Mouse (Mus musculus) heart, postnatal 0 days (tissue): Measurements from ENCODE around the gene Smox. TPM values are rescaled to one million over a fixed set of nuclear protein-coding genes. Genes with fewer than 3 reads are reported as not detected.

Experiments
- ATAC-seq: fragments of 200-750 bp; cut with Nextera tagmentation; 2 replicates; pipeline ENCODE4 v1.8.0; 2017; ENCODE audit warnings: low read depth, moderate number of reproducible peaks, moderate library complexity; ENCODE audit not compliant: insufficient read depth
- DNase-seq: peaks from one replicate; pipeline ENCODE4 v3.0.0-alpha.2; 2016; ENCODE audit warnings: low spot score
- H3K27ac ChIP-seq: fragments of 300-500 bp; sonication (generic); 2 replicates; pipeline ENCODE4 v1.5.1; 2014; ENCODE audit warnings: low read depth, mild to moderate bottlenecking
- H3K27me3 ChIP-seq: fragments of 300-500 bp; sonication (generic); 2 replicates; pipeline ENCODE4 v1.6.1; 2014; ENCODE audit warnings: low read length, mixed read lengths; ENCODE audit not compliant: control insufficient read depth, insufficient read depth
- H3K36me3 ChIP-seq: fragments of 300-500 bp; sonication (generic); replicated peaks from 2 replicates; pipeline ENCODE4 v1.6.1; 2014; ENCODE audit warnings: low read length, mixed read lengths; ENCODE audit not compliant: control insufficient read depth, insufficient read depth
- H3K4me1 ChIP-seq: fragments of 300-500 bp; sonication (generic); 2 replicates; pipeline ENCODE4 v1.6.1; 2014; ENCODE audit warnings: antibody characterized with exemption; ENCODE audit not compliant: control insufficient read depth, insufficient read depth
- H3K4me2 ChIP-seq: fragments of 300-500 bp; sonication (generic); 2 replicates; pipeline ENCODE4 v1.6.1; 2014; ENCODE audit warnings: low read depth, mild to moderate bottlenecking, low read length, moderate library complexity
- H3K4me3 ChIP-seq: fragments of 300-500 bp; sonication (generic); 2 replicates; pipeline ENCODE4 v1.5.1; 2014; ENCODE audit warnings: low read depth, low read length
- H3K9ac ChIP-seq: fragments of 300-500 bp; sonication (generic); replicated peaks from 2 replicates; pipeline ENCODE4 v1.6.1; 2014; ENCODE audit warnings: low read depth, low read length, mixed read lengths
- H3K9me3 ChIP-seq: fragments of 300-500 bp; sonication (generic); replicated peaks from 2 replicates; pipeline ENCODE4 v1.6.1; 2016; ENCODE audit warnings: low read length; ENCODE audit not compliant: control insufficient read depth
- CTCF ChIP-seq: IDR thresholded peaks from 2 replicates; pipeline ENCODE4 v1.5.1; 2016; ENCODE audit warnings: antibody characterized with exemption, control low read depth, low read depth
- EP300 ChIP-seq: IDR thresholded peaks from 2 replicates; pipeline ENCODE4 v1.6.1; 2016; ENCODE audit warnings: antibody characterized with exemption, low read depth
- WGBS: fragments of 180-500 bp; shearing (Covaris S2); extraction: QIAGEN DNeasy Blood & Tissue Kit; methylation state at CpG from one replicate; pipeline ENCODE4 v1.1.7; 2014; 5-methylcytosine and 5-hydroxymethylcytosine counted together
- polyA plus RNA-seq: library from polyadenylated mRNA; unstranded; fragments of >200 nt; fragmentation: Nextera tagmentation; extraction: Ambion mirVana; gene quantifications from 2 replicates; pipeline ENCODE4 v1.2.1, GENCODE M21; 2015
- total RNA-seq: library from RNA; depleted of rRNA; stranded (reverse); fragments of >200 nt; gene quantifications from 2 replicates; pipeline ENCODE4 v1.2.3, GENCODE M21; 2014; ENCODE audit warnings: low replicate concordance; rRNA removed

The Smox gene
- total RNA-seq (30.2 and 31.4 TPM in 2 replicates), polyA plus RNA-seq (32.4 and 32.7 TPM in 2 replicates)

DNA sequence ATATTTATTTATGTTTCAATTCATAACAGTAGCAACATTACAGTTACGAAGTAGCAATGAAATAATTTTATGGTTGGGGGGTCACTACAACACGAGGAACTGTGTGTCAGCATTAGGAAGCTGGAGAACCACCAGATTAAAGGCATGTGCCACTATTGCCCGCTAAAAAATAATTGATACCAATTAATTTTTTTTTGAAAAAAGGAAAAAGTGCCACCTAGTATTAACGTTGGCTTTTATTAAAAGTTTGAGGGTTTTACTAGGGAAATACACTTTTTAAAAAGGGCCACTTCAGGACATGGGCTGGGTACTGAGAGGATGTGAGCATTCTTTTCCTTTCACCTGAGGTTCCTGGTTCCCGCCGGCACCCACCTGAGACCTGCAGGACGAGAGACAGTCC is at the start of gene Smox:
Gene Smox, plus strand, starts transcription at position 301 of the 400 bp plus-strand sequence.
- Histone ChIP-seq H3K9ac (peak within 1 kb of the TSS; percentile 85), H3K9me3 (no peaks in the 10 kb centered on the region), H3K27ac (peak within 1 kb of the TSS; percentile 78), H3K4me1 (peaks cover 28% of the 10 kb centered on the region), H3K4me3 (peak within 1 kb of the TSS; percentile 95), H3K4me2 (peak within 1 kb of the TSS; percentile 100), H3K27me3 (no peaks in the 10 kb centered on the region), H3K36me3 (no peaks in the 10 kb centered on the region)
- DNase-seq (no peak), ATAC-seq (no peak)
- WGBS, result 28% methylated on average over 7 of the region's 7 CpGs
- no peak for TF ChIP-seq EP300
- TF ChIP-seq CTCF, result no peak

DNA sequence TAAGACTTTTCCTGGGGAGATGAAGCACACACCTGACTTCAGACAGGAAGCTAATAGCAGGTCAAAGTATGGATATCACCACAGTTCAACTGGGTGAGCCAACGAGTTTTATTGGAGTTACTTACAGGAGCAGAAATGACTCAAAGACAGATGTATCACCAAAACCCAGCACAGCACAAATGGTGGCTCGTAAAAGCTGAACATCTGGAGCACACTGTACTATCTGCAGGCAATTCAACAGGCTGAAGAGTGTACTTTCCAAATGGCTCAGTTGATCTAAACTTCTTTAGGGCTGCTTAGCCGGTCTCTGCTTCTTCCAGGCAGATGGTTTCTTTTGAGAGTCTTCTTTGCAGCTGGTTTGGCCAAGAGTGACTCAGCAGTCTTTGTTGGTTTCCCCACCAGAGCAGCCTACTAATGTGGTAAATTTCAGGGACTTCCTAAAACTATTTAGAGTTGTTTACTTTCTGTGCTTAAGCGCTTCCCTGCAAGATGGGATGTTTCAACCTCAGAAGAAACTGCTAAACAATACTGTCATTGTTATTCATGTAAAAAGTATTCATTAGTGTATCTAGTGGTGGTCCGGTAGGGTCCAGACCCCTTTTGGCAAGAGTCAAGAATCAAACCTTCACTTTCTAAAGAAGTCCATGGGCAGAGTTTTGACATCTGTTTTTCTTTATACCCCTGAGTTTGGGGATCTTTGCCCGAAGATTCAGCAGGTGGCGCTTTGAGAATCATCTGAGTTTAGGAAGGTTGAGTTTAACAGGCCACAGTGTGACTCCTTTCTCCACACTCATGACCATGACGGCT is 48.0 kb upstream of the Smox start:
- H3K27me3 ChIP-seq, result 0 out of 2 replicates have a peak, but pooled peaks cover 2% of the 10 kb centered on the region
- no peak overlapping the region for H3K4me3 ChIP-seq
- no peak; the same call in 1 of the 2 replicates for ATAC-seq
- no peak overlapping the region for H3K4me2 ChIP-seq
- no peak overlapping the region for H3K9ac ChIP-seq
- WGBS, result 71% methylated on average over 8 of the region's 8 CpGs
- TF ChIP-seq EP300 (no peak), CTCF (peak; percentile 38)
- peak; percentile 18 for DNase-seq
- H3K27ac ChIP-seq, result no peak overlapping the region
- no peaks in the 10 kb centered on the region for H3K9me3 ChIP-seq
- no peaks in the 10 kb centered on the region for H3K4me1 ChIP-seq
- no peaks in the 10 kb centered on the region for H3K36me3 ChIP-seq

DNA sequence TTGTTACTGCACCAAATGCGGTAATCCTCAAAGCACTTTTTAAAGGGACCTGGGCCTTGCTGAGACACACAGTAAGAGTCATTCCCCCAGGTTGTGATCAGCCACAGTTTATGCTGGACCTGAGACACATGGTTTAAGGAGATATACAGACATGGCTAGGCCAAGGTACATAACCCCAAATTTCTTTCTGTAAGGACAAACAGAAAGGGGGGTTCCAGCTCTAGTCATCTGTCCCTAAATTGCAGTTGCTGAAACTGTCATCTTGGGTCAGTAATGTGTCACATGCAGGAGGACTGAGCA is 47.5 kb upstream of the Smox start:
- Histone ChIP-seq H3K27me3 (0 out of 2 replicates have a peak, but pooled peaks cover 2% of the 10 kb centered on the region), H3K36me3 (no peaks in the 10 kb centered on the region), H3K9me3 (no peaks in the 10 kb centered on the region), H3K4me2 (no peak overlapping the region), H3K4me1 (no peaks in the 10 kb centered on the region), H3K27ac (no peak overlapping the region), H3K4me3 (no peak overlapping the region), H3K9ac (no peak overlapping the region)
- TF ChIP-seq EP300 (no peak), CTCF (no peak)
- no peak for ATAC-seq
- no peak for DNase-seq
- WGBS, result 53% methylated on average over 1 of the region's 1 CpGs

DNA sequence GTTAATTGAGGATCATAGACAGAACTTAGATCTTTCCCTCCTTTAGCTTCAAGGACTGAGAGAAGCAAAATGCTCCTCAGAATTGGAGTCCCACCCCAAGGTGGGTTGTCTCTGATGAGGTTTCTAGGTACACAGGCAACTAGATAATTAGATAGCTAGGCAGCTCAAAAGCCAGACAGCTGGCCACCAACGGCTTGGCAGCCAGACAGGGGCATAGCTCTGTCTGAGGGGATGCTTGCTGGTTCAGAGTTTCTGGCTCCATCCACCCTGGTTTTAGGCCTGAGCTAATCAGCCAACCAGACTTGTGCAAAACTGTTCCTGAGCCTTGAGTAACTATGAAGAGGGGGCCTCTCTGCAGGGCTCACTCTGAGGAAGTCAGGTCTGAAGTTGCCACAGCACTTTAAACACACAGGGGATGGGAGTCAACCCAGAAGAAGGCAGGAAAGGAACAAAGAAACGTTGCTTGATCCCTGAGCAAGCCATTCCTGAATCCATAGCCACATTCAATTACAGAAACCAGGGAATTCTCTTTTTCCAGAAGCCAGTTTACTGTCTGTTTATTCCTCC is 44.8 kb upstream of the Smox start:
- WGBS, result 57% methylated on average over 2 of the region's 2 CpGs
- ATAC-seq, result no peak
- 0 out of 2 replicates have a peak, but pooled peaks cover 2% of the 10 kb centered on the region for H3K27me3 ChIP-seq

DNA sequence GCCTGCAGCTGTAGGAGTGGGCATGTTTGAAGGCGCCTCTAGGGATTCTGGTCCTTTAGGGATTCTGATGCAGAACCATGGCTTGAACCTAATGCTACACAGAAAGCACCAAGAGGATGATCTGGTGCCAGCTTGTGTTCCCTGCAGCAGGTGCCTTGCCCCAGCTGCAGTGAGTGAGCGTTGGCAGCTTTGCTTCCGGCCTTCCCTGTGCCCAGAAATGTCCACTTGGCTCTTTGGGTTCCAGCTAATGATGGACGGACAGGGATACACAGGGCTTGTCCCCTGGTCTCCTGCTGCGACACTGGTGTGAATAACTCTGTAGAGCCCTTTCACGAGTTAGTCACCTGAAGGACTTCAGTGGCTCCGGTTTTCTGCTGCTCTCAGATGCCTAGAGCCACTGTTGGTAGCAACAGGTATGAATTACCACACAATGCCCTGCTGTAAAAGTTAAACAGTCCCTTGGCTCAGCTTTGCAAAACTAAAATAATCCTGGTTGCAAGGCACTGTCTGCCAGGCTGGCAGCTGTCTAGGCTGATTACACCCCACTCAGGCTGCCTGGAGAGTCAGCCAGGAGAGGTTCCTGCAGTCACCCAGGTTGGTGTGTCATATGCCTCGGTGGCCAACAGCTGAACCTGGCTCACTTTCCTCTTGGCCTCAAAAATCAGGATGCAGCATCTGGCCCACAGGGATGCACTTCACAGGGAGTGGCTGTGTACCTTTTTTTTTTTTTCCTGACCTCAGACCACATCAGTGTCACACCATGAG is 43.5 kb upstream of the Smox start:
- 0 out of 2 replicates have a peak, but pooled peaks cover 2% of the 10 kb centered on the region for H3K27me3 ChIP-seq
- 77% methylated on average over 8 of the region's 8 CpGs for WGBS
- DNase-seq, result no peak

More for the DNA sequence above, 44.8 kb upstream of the Smox start:
- Histone ChIP-seq H3K9ac (no peak overlapping the region), H3K27ac (no peak overlapping the region), H3K4me3 (no peak overlapping the region), H3K4me1 (no peaks in the 10 kb centered on the region), H3K9me3 (no peaks in the 10 kb centered on the region), H3K4me2 (no peak overlapping the region), H3K36me3 (no peaks in the 10 kb centered on the region)
- no peak for DNase-seq
- no peak for TF ChIP-seq CTCF
- TF ChIP-seq EP300, result no peak

More for the DNA sequence above, 43.5 kb upstream of the Smox start:
- no peak overlapping the region for H3K27ac ChIP-seq
- no peak overlapping the region for H3K9ac ChIP-seq
- TF ChIP-seq EP300 (no peak), CTCF (no peak)
- no peak overlapping the region for H3K4me3 ChIP-seq
- H3K4me2 ChIP-seq, result no peak overlapping the region
- no peaks in the 10 kb centered on the region for H3K36me3 ChIP-seq
- H3K9me3 ChIP-seq, result no peaks in the 10 kb centered on the region
- ATAC-seq, result no peak
- H3K4me1 ChIP-seq, result no peaks in the 10 kb centered on the region
